Mouse (Mus musculus) lung, adult 2 months (tissue): ENCODE measurements around the gene Disp3.

Experiments used
- CTCF ChIP-seq: fragments of 200-500 bp; IDR thresholded peaks from 2 replicates; pipeline ENCODE4 v1.5.1; 2011; ENCODE audit warnings: mild to moderate bottlenecking, low read length, control low read depth; ENCODE audit not compliant: insufficient read depth
- POLR2A ChIP-seq: fragments of 200-500 bp; IDR thresholded peaks from 2 replicates; pipeline ENCODE4 v1.6.1; 2011; ENCODE audit warnings: low read depth, mild to moderate bottlenecking, control low read depth, low read length, borderline replicate concordance; ENCODE audit errors: extremely low read depth

DNA sequence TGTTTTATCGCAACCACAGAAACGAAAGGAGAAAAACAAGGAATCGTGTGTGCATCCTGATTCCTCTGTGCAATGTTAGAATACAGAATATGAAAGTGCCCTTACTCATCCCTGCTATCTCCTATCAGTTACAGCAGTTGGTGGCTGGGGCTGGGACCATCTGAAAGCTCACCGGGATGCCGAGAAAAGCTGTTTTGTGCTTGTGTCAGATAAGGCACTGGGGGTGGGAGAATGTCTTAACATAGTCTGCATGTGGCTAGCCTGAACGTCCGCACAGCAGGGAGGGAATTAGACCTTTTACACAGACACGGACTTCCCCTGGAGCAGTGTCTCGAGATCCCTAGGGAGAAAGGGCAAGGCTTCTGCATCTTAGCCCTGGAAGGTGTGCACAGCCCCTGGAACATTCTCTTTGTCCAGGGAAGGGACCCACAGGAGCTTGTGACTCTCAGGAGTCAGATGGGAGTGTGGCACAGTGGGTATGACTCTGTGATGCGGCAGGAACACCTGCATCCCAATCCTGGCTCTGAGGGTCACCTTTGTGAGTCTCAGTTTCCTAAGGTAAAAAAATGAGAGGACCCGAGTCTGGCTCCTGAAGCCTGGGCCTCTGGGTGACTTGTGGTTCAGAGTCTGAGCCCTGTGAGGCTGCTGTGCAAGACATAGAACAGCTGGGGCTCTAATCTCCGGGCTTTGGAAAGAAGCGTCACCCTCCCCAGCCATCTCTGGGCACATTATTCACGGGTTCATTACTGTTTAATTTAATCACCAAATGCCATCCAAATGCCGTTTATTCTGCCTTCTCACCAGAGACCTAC is 83.5 kb downstream of the Disp3 start:
- TF ChIP-seq CTCF (no peak), POLR2A (no peak)
